Mouse (Mus musculus) embryonic facial prominence, embryonic 13.5 days (tissue): Measurements from ENCODE around the gene Apol8. TPM values are rescaled to one million over a fixed set of nuclear protein-coding genes. Genes with fewer than 3 reads are reported as not detected.
"Not testable (repeated sequence)": the region's sequence is repeated elsewhere in the genome, so short reads cannot be mapped to it uniquely, and the experiment has no call there.

Source experiments
- ATAC-seq: fragments of 200-750 bp; cut with Nextera tagmentation; 2 replicates; pipeline ENCODE4 v1.8.0; 2017; ENCODE audit warnings: low read depth; ENCODE audit not compliant: insufficient number of reproducible peaks, insufficient read depth, low FRiP score, low TSS enrichment
- H3K27ac ChIP-seq: fragments of 300-500 bp; sonication (generic); 2 replicates; pipeline ENCODE4 v1.5.1; 2015; ENCODE audit warnings: moderate library complexity, mild to moderate bottlenecking, inconsistent platforms
- H3K27me3 ChIP-seq: fragments of 300-500 bp; sonication (generic); 2 replicates; pipeline ENCODE4 v1.6.1; 2015; ENCODE audit warnings: mild to moderate bottlenecking, inconsistent platforms
- H3K36me3 ChIP-seq: fragments of 300-500 bp; sonication (generic); 2 replicates; pipeline ENCODE4 v1.6.1; 2015; ENCODE audit warnings: mild to moderate bottlenecking, inconsistent platforms
- H3K4me1 ChIP-seq: fragments of 300-500 bp; sonication (generic); 2 replicates; pipeline ENCODE4 v1.6.1; 2015; ENCODE audit warnings: inconsistent platforms
- H3K4me2 ChIP-seq: fragments of 300-500 bp; sonication (generic); 2 replicates; pipeline ENCODE4 v1.6.1; 2015; ENCODE audit warnings: moderate library complexity, mild to moderate bottlenecking, inconsistent platforms
- H3K4me3 ChIP-seq: fragments of 300-500 bp; sonication (generic); 2 replicates; pipeline ENCODE4 v1.5.1; 2015; ENCODE audit warnings: mild to moderate bottlenecking, inconsistent platforms
- H3K9ac ChIP-seq: fragments of 300-500 bp; sonication (generic); 2 replicates; pipeline ENCODE4 v1.6.1; 2015; ENCODE audit warnings: mild to moderate bottlenecking, inconsistent platforms
- H3K9me3 ChIP-seq: fragments of 300-500 bp; sonication (generic); 2 replicates; pipeline ENCODE4 v1.6.1; 2016; ENCODE audit warnings: inconsistent platforms
- WGBS: fragments of 180-500 bp; shearing (Covaris S2); methylation state at CpG from one replicate; pipeline ENCODE4 v1.1.7; 2015; ENCODE audit warnings: mixed read lengths; 5-methylcytosine and 5-hydroxymethylcytosine counted together
- polyA plus RNA-seq: library from polyadenylated mRNA; unstranded; fragments of >200 nt; fragmentation: Nextera tagmentation; extraction: Ambion mirVana; gene quantifications from 2 replicates; pipeline ENCODE4 v1.2.1, GENCODE M21; 2015

Apol8 gene
- polyA plus RNA-seq, 1 experiment from 2014 or later: 0.22 TPM

GRCm38 (mm10) chr15:77721509-77721908 lies 35.3 kb downstream of the Apol8 start:
- no CpG with 5 or more reads among the region's 3 CpGs for WGBS
- H3K4me3 ChIP-seq, H3K36me3 ChIP-seq, H3K4me2 ChIP-seq, H3K4me1 ChIP-seq, ATAC-seq, H3K27ac ChIP-seq, H3K27me3 ChIP-seq, H3K9me3 ChIP-seq, H3K9ac ChIP-seq: not testable (repeated sequence)

DNA sequence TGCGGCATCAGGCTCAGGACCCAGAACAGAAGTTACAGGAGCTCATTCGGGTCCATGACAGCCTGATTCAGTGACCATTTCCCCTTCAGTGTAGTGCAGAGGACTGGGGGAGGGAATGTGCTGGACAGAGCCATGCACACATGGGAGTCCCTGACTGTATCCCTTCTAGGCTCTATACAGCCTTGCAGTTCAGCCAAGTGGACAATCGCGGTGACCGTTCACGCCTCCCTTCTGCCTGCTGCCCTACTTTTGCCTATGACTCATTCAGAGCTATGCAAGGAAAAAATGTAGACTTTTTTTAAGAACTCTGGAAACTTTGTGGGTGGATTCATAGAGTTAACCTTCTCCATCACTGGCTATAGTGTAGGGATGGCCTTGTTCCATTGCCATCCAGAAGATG lies 38.6 kb downstream of the Apol8 start:
- not testable (repeated sequence) for H3K27ac ChIP-seq, H3K27me3 ChIP-seq, H3K9ac ChIP-seq, H3K4me2 ChIP-seq, H3K4me1 ChIP-seq, H3K9me3 ChIP-seq, ATAC-seq, H3K36me3 ChIP-seq, H3K4me3 ChIP-seq
- 83% methylated on average over 5 of the region's 6 CpGs for WGBS

GRCm38 (mm10) chr15:77708936-77709335 lies 47.9 kb downstream of the Apol8 start:
- H3K4me2 ChIP-seq, H3K27ac ChIP-seq, H3K4me1 ChIP-seq, H3K9me3 ChIP-seq, H3K9ac ChIP-seq, H3K36me3 ChIP-seq, ATAC-seq, H3K4me3 ChIP-seq, H3K27me3 ChIP-seq: not testable (repeated sequence)
- 67% methylated on average over 1 of the region's 1 CpGs for WGBS

DNA sequence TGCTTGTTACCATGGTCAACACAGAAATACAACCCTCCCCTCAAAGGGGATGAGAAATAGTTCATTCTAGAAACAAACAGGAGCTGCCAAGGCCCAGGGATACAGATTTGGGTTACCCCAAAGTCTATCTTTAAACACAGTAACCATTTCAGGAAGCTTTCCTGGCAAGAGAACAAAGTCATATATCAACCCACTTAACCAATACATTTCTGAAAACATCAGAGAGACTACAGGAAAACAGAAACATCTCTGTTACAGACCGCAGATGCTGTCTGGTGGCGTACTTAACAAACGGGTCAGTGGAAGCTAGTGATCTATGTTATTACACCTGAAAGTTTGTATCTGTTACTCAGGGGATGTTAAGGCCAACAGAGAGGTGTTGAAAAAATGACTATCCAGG lies 51.5 kb downstream of the Apol8 start:
- not testable (repeated sequence) for H3K4me1 ChIP-seq

GRCm38 (mm10) chr15:77698656-77699055 lies 58.1 kb downstream of the Apol8 start, which contains the start of gene Apol7e:
TSS of gene Apol7e (plus strand) at chr15:77698857.
- H3K9ac ChIP-seq, ATAC-seq, H3K27ac ChIP-seq, H3K27me3 ChIP-seq, H3K36me3 ChIP-seq, H3K4me2 ChIP-seq, H3K4me1 ChIP-seq, H3K4me3 ChIP-seq, H3K9me3 ChIP-seq: not testable (repeated sequence)
- WGBS: 72% methylated on average over 4 of the region's 4 CpGs

More for the DNA sequence above, 51.5 kb downstream of the Apol8 start:
- not testable (repeated sequence) for H3K27me3 ChIP-seq, H3K9ac ChIP-seq, H3K4me2 ChIP-seq, ATAC-seq, H3K27ac ChIP-seq, H3K4me3 ChIP-seq, H3K36me3 ChIP-seq, H3K9me3 ChIP-seq
- 89% methylated on average over 3 of the region's 3 CpGs for WGBS

Other genes with a start within 250 kb of the Apol8 start
- not detected in 2 replicates for gene Apol11a, start 248.7 kb downstream of the Apol8 start, polyA plus RNA-seq
- not detected in 2 replicates for gene Apol7c, start 223.7 kb downstream of the Apol8 start, polyA plus RNA-seq
- not detected in 2 replicates for gene 1700025B11Rik, start 195.1 kb downstream of the Apol8 start, polyA plus RNA-seq
- not detected in 2 replicates for gene Apol10b, start 160.9 kb downstream of the Apol8 start, polyA plus RNA-seq
- gene Gm36245, start 157.7 kb downstream of the Apol8 start, polyA plus RNA-seq: not detected in 2 replicates
- 0.10 TPM in 1 of 2 replicates, not detected in the other for gene Apol11b, start 113.7 kb downstream of the Apol8 start, polyA plus RNA-seq
- not detected in 2 replicates for gene Apol7e, start 58.1 kb downstream of the Apol8 start, polyA plus RNA-seq
- not detected in 2 replicates for gene Apol9b, start 28.0 kb downstream of the Apol8 start, polyA plus RNA-seq
- gene Myh9, start 85.2 kb upstream of the Apol8 start, polyA plus RNA-seq: 36.2 and 41.0 TPM in 2 replicates
- gene Txn2, start 172.0 kb upstream of the Apol8 start, polyA plus RNA-seq: 236 and 244 TPM in 2 replicates
- gene Foxred2, start 199.7 kb upstream of the Apol8 start, polyA plus RNA-seq: 7.7 and 7.9 TPM in 2 replicates
- gene Eif3d, start 213.8 kb upstream of the Apol8 start, polyA plus RNA-seq: 196 and 204 TPM in 2 replicates